Mouse (Mus musculus) lung, embryonic 14.5 days (tissue): ENCODE measurements around the gene Apoc2. TPM values are rescaled to one million over a fixed set of nuclear protein-coding genes. Genes with fewer than 3 reads are reported as not detected.

Experiments used
- ATAC-seq: fragments of 200-750 bp; cut with Nextera tagmentation; 2 replicates; pipeline ENCODE4 v1.8.0; 2017; ENCODE audit warnings: mild to moderate bottlenecking, moderate TSS enrichment, moderate library complexity; ENCODE audit not compliant: insufficient read depth
- DNase-seq: peaks from one replicate; pipeline ENCODE4 v3.0.0-alpha.2; 2015
- H3K27ac ChIP-seq: fragments of 300-500 bp; sonication (generic); 2 replicates; pipeline ENCODE4 v1.5.1; 2014; ENCODE audit warnings: low read depth, mild to moderate bottlenecking, moderate library complexity
- H3K27me3 ChIP-seq: fragments of 300-500 bp; sonication (generic); 2 replicates; pipeline ENCODE4 v1.6.1; 2014; ENCODE audit warnings: low read length, control low read depth; ENCODE audit not compliant: insufficient read depth
- H3K36me3 ChIP-seq: fragments of 300-500 bp; sonication (generic); 2 replicates; pipeline ENCODE4 v1.6.1; 2014; ENCODE audit warnings: control low read depth; ENCODE audit not compliant: insufficient read depth
- H3K4me1 ChIP-seq: fragments of 300-500 bp; sonication (generic); 2 replicates; pipeline ENCODE4 v1.6.1; 2014; ENCODE audit warnings: antibody characterized with exemption, control low read depth; ENCODE audit not compliant: insufficient read depth
- H3K4me2 ChIP-seq: fragments of 300-500 bp; sonication (generic); 2 replicates; pipeline ENCODE4 v1.6.1; 2014; ENCODE audit warnings: mild to moderate bottlenecking
- H3K4me3 ChIP-seq: fragments of 300-500 bp; sonication (generic); 2 replicates; pipeline ENCODE4 v1.5.1; 2014; ENCODE audit warnings: low read depth, low read length
- H3K9ac ChIP-seq: fragments of 300-500 bp; sonication (generic); 2 replicates; pipeline ENCODE4 v1.6.1; 2014
- H3K9me3 ChIP-seq: fragments of 300-500 bp; sonication (generic); 2 replicates; pipeline ENCODE4 v1.6.1; 2016; ENCODE audit warnings: low read depth, low read length, control low read depth
- CTCF ChIP-seq: IDR thresholded peaks from 2 replicates; pipeline ENCODE4 v1.5.1; 2016; ENCODE audit warnings: antibody characterized with exemption, low read depth
- WGBS: fragments of 180-500 bp; shearing (Covaris S2); extraction: QIAGEN DNeasy Blood & Tissue Kit; methylation state at CpG from one replicate; pipeline ENCODE4 v1.1.7; 2014; 5-methylcytosine and 5-hydroxymethylcytosine counted together
- polyA plus RNA-seq: library from polyadenylated mRNA; unstranded; fragments of >200 nt; fragmentation: Nextera tagmentation; extraction: Ambion mirVana; gene quantifications from 2 replicates; pipeline ENCODE4 v1.2.1, GENCODE M21; 2014

Apoc2 gene
- polyA plus RNA-seq, 1 experiment from 2014 or later = 2.5 TPM

GRCm38 (mm10) chr7:19667434-19667833, 10.3 kb downstream of the Apoc2 start:
- H3K9ac ChIP-seq = no peak overlapping the region
- H3K4me2 ChIP-seq = no peak overlapping the region
- peaks cover 12% of the 10 kb centered on the region; the same call in 1 of the 2 replicates for H3K4me1 ChIP-seq
- TF ChIP-seq CTCF = no peak
- H3K36me3 ChIP-seq = peaks cover 6% of the 10 kb centered on the region; the same call in 1 of the 2 replicates
- no peak overlapping the region for H3K4me3 ChIP-seq
- WGBS = 78% methylated on average over 2 of the region's 2 CpGs
- no peak for DNase-seq
- H3K27ac ChIP-seq = no peak overlapping the region
- H3K27me3 ChIP-seq = no peaks in the 10 kb centered on the region
- ATAC-seq = no peak
- no peaks in the 10 kb centered on the region for H3K9me3 ChIP-seq

GRCm38 (mm10) chr7:19666750-19667149, 11.0 kb downstream of the Apoc2 start:
- 54% methylated on average over 3 of the region's 3 CpGs for WGBS
- peaks cover 12% of the 10 kb centered on the region; the same call in 1 of the 2 replicates for H3K4me1 ChIP-seq
- peaks cover 13% of the 10 kb centered on the region for H3K36me3 ChIP-seq
- no peaks in the 10 kb centered on the region for H3K9me3 ChIP-seq
- no peak overlapping the region for H3K9ac ChIP-seq
- ATAC-seq = no peak
- no peak overlapping the region for H3K4me3 ChIP-seq
- no peak overlapping the region for H3K27ac ChIP-seq
- H3K27me3 ChIP-seq = no peaks in the 10 kb centered on the region
- TF ChIP-seq CTCF = peak; percentile 25
- DNase-seq = peak; percentile 13
- H3K4me2 ChIP-seq = no peak overlapping the region; the same call in 1 of the 2 replicates

GRCm38 (mm10) chr7:19664955-19665841, 12.5 kb downstream of the Apoc2 start, which contains the start of gene Clptm1:
Clptm1 (minus strand) TSS chr7:19665033.
- peak within 1 kb of the TSS; percentile 98 for H3K27ac ChIP-seq
- ATAC-seq = peak; percentile 89
- peak; percentile 63 for TF ChIP-seq CTCF
- H3K4me1 ChIP-seq = peaks cover 12% of the 10 kb centered on the region; the same call in 1 of the 2 replicates
- DNase-seq = peak; percentile 99
- no peaks in the 10 kb centered on the region for H3K9me3 ChIP-seq
- no peaks in the 10 kb centered on the region for H3K27me3 ChIP-seq
- H3K36me3 ChIP-seq = peaks cover 27% of the 10 kb centered on the region
- under 1% methylated on average over 63 of the region's 63 CpGs for WGBS
- H3K4me2 ChIP-seq = peak within 1 kb of the TSS; percentile 95
- H3K9ac ChIP-seq = peak within 1 kb of the TSS; percentile 97
- H3K4me3 ChIP-seq = peak within 1 kb of the TSS; percentile 100

GRCm38 (mm10) chr7:19664455-19664954, 13.2 kb downstream of the Apoc2 start:
- Histone ChIP-seq H3K27ac (peak overlapping the region; percentile 61), H3K27me3 (no peaks in the 10 kb centered on the region), H3K4me3 (peak overlapping the region; percentile 100), H3K9ac (peak overlapping the region; percentile 97), H3K4me1 (peaks cover 12% of the 10 kb centered on the region; the same call in 1 of the 2 replicates), H3K9me3 (no peaks in the 10 kb centered on the region), H3K4me2 (peak overlapping the region; percentile 95), H3K36me3 (peaks cover 34% of the 10 kb centered on the region)
- no peak for DNase-seq
- no peak for TF ChIP-seq CTCF
- peak; percentile 45 for ATAC-seq
- under 1% methylated on average over 37 of the region's 37 CpGs for WGBS

GRCm38 (mm10) chr7:19663940-19664339, 13.8 kb downstream of the Apoc2 start:
- TF ChIP-seq CTCF = no peak
- Histone ChIP-seq H3K4me1 (peaks cover 9% of the 10 kb centered on the region; the same call in 1 of the 2 replicates), H3K27ac (no peak overlapping the region), H3K9ac (peak overlapping the region; percentile 97), H3K9me3 (no peaks in the 10 kb centered on the region), H3K27me3 (no peaks in the 10 kb centered on the region), H3K36me3 (peaks cover 38% of the 10 kb centered on the region), H3K4me2 (peak overlapping the region; percentile 95), H3K4me3 (peak overlapping the region; percentile 100)
- no peak for ATAC-seq
- 10% methylated on average over 8 of the region's 8 CpGs for WGBS
- DNase-seq = no peak

GRCm38 (mm10) chr7:19652614-19653013, 25.1 kb downstream of the Apoc2 start:
- Histone ChIP-seq H3K4me3 (no peak overlapping the region), H3K27ac (no peak overlapping the region), H3K9me3 (no peaks in the 10 kb centered on the region), H3K9ac (no peak overlapping the region), H3K36me3 (peaks cover 79% of the 10 kb centered on the region), H3K4me2 (no peak overlapping the region), H3K4me1 (no peaks in the 10 kb centered on the region), H3K27me3 (no peaks in the 10 kb centered on the region)
- 84% methylated on average over 2 of the region's 2 CpGs for WGBS
- no peak for TF ChIP-seq CTCF
- DNase-seq (no peak), ATAC-seq (no peak)

GRCm38 (mm10) chr7:19651063-19651786, 26.5 kb downstream of the Apoc2 start:
- Histone ChIP-seq H3K4me3 (no peak overlapping the region), H3K36me3 (peaks cover 85% of the 10 kb centered on the region), H3K27me3 (no peaks in the 10 kb centered on the region), H3K4me2 (no peak overlapping the region), H3K9ac (no peak overlapping the region), H3K27ac (no peak overlapping the region), H3K4me1 (no peaks in the 10 kb centered on the region), H3K9me3 (no peaks in the 10 kb centered on the region)
- DNase-seq = no peak
- ATAC-seq = no peak
- WGBS = 88% methylated on average over 6 of the region's 6 CpGs
- no peak for TF ChIP-seq CTCF
